Mouse (Mus musculus): ENCODE measurements around the gene Szrd1. TPM values are rescaled to one million over a fixed set of nuclear protein-coding genes. Genes with fewer than 3 reads are reported as not detected.

Szrd1 gene
- total RNA-seq (2017): 35.3 to 47.0 TPM (median 43.5 TPM) in 3 replicates

GRCm38 (mm10) chr4:141139116-141139970 lies at the start of gene Szrd1:
TSS of gene Szrd1 (minus strand) at chr4:141139775.
- peak; percentile 91 for ATAC-seq (replicated peaks; ENCODE audit: insufficient number of reproducible peaks, low FRiP score, low TSS enrichment, poor library complexity, severe bottlenecking)

DNA sequence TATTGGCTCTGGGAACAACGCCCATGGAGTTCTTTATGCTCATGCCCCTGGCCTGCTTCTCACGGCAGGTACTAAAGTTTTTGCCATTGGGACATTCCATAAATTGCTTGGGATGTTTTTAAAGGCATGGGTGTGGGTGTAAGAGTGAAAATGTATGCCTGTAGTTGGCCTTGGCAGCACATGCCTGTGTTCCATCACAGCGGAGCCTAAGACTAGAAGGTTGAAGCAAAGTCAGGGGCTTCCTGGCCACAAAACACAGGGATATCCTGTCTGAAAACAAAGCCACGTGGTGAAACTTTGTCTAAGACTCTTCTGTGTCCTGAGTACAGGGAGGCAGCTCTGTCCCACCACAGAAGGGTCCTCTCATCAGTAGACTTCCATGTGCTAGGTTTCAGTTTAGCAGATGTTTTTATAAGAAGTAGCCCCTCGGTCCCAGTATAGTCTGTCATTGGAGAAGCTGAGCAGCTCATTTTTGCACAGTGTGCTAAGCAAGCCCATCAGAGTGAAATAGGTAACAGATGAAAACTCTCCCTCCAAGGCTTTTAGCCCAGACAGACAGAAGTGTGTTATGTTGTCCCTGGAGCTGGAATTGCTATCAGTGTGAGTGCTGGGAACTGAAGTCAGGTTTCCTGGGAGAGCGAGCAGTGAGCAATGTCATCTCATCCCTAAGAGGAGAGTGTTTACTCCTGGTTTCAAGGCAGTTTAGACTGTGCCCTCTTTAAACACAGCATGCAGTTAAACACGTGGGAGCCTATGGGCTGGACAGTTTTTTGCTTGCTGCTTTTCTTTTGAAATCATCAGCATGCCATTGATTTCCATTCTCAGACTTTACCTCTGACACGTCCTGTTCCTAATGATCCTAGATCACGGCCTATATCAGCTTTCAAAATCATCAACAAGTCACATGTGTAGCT lies 47.6 kb upstream of the Szrd1 start:
- no peak for ATAC-seq (replicated peaks; ENCODE audit: insufficient number of reproducible peaks, low FRiP score, low TSS enrichment, poor library complexity, severe bottlenecking)

DNA sequence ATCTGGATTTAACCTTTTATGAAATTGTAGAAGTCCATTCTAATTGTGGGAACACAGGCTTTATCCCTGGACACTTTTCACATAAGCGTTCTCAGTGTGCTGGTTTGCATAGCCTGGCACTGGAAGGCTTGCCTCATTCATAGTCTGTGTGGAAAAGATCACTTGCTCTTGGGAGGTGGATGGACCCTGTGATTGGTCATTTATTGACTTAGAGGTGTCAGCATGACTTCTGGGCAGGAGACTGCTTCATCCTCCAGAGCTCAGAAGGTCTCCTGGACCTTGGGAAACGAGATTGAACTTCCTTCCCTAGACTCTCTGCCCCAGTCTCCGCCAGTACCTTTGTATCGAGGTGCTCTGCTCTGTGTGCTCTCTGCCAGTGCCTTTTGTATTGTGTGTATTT lies 44.9 kb upstream of the Szrd1 start:
- no peak for ATAC-seq (replicated peaks; ENCODE audit: insufficient number of reproducible peaks, low FRiP score, low TSS enrichment, poor library complexity, severe bottlenecking)

DNA sequence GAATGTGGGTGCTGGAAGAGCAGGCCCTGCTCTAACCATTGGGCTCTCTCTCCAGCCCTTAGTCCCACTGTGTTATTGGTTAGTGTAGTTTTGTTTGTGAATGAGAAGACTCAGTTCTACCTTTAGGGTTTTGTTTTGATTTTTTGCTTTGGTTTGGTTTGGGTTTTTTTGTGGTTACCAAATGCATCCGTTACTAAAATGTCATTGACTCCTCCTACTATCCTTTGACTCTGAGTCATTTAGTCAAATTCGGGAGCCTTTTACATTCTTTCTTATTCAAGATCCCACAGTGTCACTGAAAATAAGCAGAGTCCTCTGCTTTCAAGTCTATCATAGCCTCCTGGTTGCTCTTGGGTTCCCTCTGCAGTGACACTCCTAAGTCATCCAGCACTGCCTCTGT lies 44.4 kb upstream of the Szrd1 start:
- ATAC-seq (replicated peaks; ENCODE audit: insufficient number of reproducible peaks, low FRiP score, low TSS enrichment, poor library complexity, severe bottlenecking): no peak

DNA sequence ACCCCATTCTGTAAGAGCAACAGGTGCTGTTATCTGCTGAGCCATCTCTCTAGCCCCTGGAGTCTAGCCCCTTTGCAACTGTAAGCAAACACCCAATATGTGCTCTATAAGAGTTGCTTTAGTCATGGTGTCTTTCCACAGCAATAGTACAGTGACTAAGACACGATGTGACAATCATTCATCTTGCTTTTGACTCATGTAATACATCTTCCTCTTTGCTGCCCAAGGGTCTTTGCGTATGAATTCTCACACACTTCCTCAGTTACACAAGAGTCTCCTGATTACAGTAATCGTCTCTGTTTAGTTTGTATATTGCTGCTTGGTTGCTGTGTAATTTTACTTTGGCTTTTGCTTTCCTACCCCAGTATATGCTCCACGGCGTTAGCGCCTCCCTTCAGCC lies 42.4 kb upstream of the Szrd1 start:
- ATAC-seq (replicated peaks; ENCODE audit: insufficient number of reproducible peaks, low FRiP score, low TSS enrichment, poor library complexity, severe bottlenecking): no peak

- no peak for ATAC-seq (replicated peaks; ENCODE audit: insufficient number of reproducible peaks, low FRiP score, low TSS enrichment, poor library complexity, severe bottlenecking)
Observed at GRCm38 (mm10) chr4:141180831-141181230, 41.3 kb upstream of the Szrd1 start.

GRCm38 (mm10) chr4:141178500-141178899 lies 38.9 kb upstream of the Szrd1 start:
- no peak for ATAC-seq (replicated peaks; ENCODE audit: insufficient number of reproducible peaks, low FRiP score, low TSS enrichment, poor library complexity, severe bottlenecking)

- ATAC-seq (replicated peaks; ENCODE audit: insufficient number of reproducible peaks, low FRiP score, low TSS enrichment, poor library complexity, severe bottlenecking): no peak
Observed at GRCm38 (mm10) chr4:141176328-141176838, 36.8 kb upstream of the Szrd1 start.

DNA sequence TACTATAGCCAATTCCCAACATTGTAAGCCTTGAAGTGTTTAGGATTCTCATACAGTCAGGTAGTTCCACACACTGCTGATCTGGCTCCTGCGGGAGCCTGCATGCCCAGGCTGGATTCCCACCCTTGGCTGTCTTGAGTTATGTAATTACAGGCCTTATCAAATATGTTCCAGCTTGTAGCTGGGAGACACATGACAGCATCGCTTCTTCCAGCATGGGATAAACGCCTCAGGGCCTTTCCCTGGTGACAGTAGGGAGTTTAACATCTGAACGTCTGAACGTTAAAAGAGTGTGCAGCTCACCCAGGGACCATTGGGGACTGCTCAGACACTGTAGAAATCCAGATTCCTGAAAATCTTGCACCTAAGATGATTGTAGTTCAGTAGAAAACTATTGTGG lies 36.2 kb upstream of the Szrd1 start:
- no peak for ATAC-seq (replicated peaks; ENCODE audit: insufficient number of reproducible peaks, low FRiP score, low TSS enrichment, poor library complexity, severe bottlenecking)

DNA sequence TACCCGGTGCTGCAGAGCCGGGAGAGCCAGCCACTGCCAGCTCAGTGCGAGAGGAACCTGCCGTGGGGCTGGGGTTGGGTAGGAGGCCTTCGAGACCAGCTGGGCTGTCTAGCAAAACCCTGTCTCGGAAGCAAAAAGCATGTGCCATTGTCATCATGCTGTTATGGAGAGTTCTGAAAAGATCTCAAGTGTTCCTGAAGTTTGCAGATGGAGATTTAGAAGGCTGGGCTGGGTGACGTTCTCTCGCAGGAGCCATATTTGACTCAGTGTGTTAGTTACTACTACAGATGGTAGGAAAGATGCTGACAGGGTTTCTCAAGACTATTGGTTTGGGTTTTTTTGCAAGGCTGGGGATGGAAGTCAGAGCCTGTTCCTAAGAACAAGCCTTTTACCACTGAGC lies 32.5 kb upstream of the Szrd1 start:
- ATAC-seq (replicated peaks; ENCODE audit: insufficient number of reproducible peaks, low FRiP score, low TSS enrichment, poor library complexity, severe bottlenecking): no peak

DNA sequence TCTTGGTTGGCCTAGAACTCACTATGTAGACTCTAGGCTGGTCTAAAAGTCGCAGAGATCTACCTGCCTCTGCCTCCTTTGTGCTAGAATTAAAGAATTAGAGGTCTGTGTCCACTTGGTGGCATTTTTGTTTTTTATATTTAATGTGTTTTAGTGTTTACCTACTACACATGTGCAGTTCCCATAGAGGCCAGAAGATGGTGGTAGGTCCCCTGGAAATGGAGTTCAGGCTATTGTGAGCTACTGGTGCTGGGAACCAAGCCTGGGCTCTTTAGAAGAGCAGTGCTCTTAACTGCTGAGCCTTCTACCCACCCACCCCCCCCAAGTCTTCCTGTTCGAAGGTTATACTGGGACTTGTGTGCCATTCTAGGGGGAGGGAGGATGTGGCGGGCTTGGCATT lies 27.6 kb upstream of the Szrd1 start:
- no peak for ATAC-seq (replicated peaks; ENCODE audit: insufficient number of reproducible peaks, low FRiP score, low TSS enrichment, poor library complexity, severe bottlenecking)

DNA sequence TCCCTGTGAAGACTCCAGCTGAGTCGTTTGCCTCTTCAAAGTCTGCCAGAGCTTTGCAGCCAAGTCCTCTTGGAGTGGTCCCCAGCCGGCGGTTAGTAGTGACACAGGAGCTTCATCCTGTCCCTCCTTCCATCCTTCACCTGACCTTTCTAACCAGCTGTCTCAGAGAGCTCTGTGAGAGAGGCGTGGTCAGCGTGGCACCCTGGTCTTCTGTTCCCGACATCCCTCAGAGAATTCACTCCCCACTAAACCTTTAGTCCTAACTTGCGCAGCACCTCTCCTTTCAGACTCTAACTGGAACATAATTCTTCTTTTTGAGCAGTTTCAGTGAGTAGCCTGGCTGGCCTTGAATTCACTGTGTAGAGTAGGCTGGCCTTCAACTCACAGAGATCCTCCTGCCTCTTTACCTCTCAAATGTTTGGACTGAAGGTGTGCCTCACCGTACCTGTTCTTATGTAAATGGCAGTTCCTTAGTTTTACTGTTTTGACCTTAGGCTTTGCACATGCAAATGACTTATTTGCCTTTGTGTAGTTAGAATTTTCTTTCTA lies 26.2 kb upstream of the Szrd1 start:
- ATAC-seq (replicated peaks; ENCODE audit: insufficient number of reproducible peaks, low FRiP score, low TSS enrichment, poor library complexity, severe bottlenecking): no peak

GRCm38 (mm10) chr4:141163729-141164128 lies 24.2 kb upstream of the Szrd1 start:
- no peak for ATAC-seq (replicated peaks; ENCODE audit: insufficient number of reproducible peaks, low FRiP score, low TSS enrichment, poor library complexity, severe bottlenecking)

GRCm38 (mm10) chr4:141161699-141162208 lies 22.2 kb upstream of the Szrd1 start:
- no peak for ATAC-seq (replicated peaks; ENCODE audit: insufficient number of reproducible peaks, low FRiP score, low TSS enrichment, poor library complexity, severe bottlenecking)

DNA sequence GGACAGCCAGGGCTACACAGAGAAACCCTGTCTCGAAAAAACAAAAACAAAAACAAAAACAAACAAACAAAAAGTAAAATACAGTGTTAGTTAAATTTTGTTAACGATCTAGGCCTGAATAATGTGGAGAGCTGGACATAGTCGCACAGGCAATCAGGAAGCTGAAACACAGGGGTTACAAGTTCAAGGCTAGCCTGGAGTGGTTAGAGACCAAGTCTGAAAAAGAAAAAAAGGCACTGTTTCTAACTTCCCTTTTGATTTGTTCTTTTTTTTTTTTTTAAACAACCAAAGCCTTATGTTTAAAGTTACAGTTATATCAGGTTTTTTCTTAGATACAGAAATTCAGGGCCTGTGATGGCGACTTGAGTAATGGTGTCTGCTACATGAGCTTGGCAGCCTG lies 20.6 kb upstream of the Szrd1 start:
- ATAC-seq (replicated peaks; ENCODE audit: insufficient number of reproducible peaks, low FRiP score, low TSS enrichment, poor library complexity, severe bottlenecking): no peak

DNA sequence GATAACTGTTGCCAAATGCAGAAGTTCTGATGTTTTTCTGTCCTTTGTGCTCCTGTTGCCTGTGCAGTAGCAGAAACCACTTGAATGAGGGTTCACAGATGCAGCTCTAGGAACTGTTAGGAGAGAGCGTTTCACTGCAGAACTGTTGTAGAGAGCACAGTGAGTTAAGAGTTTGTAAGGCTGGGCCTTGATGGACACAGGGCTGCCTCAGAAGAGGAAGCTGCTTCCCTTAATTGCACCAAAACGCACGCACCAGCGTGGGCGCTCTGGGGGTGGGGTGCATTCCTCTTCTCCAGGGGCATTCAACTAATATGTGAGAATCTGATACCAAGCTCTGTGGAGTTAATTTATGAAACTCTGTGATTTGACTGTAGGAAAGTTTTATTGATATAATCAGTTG lies 20.1 kb upstream of the Szrd1 start:
- ATAC-seq (replicated peaks; ENCODE audit: insufficient number of reproducible peaks, low FRiP score, low TSS enrichment, poor library complexity, severe bottlenecking): no peak

DNA sequence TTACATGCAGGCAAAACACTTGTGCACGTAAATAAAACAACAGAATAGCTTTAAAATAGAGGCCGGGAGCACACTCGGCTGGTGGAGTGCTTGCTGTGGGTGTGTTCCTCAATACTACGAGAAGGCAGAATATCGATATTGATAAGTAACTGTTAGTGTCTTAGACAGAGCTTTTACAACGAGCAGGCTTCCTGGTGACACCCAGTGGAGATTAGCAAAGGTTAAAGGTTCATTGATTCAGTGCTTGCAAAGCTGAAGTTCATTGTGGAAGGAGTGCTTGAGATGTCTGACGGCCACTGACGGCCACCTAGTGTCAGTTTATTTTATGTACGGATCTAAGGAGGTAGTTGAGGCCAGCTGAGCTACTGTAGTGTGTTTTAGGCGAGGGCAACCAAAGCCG lies 19.5 kb upstream of the Szrd1 start:
- no peak for ATAC-seq (replicated peaks; ENCODE audit: insufficient number of reproducible peaks, low FRiP score, low TSS enrichment, poor library complexity, severe bottlenecking)

DNA sequence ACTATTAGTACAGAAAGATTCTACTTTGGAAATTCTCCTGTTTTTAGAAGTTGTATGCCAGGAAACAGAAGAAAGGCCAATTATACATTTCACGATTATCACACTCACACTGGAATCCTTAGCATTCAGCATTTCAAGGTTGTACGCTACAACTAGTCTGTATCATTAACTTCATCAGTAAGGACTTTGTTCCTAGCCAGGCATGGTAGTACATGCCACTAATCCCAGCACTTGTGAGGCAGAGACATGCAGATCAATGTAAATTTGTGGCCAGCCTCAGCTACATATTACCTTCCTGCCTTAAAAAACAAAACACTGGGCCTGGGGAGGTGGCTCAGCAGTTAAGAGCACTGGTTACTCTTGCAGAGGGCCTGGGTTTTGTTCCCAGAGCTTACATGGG lies 19.0 kb upstream of the Szrd1 start:
- no peak for ATAC-seq (replicated peaks; ENCODE audit: insufficient number of reproducible peaks, low FRiP score, low TSS enrichment, poor library complexity, severe bottlenecking)

GRCm38 (mm10) chr4:141157485-141157884 lies 17.9 kb upstream of the Szrd1 start:
- no peak; the same call in 1 of the 2 replicates for ATAC-seq (replicated peaks; ENCODE audit: insufficient number of reproducible peaks, low FRiP score, low TSS enrichment, poor library complexity, severe bottlenecking)

All from monocyte, adult 5-6 weeks (primary cell).